Mouse (Mus musculus) heart, embryonic 14.5 days (tissue): ENCODE results near the gene Hmgcll1. TPM values are rescaled to one million over a fixed set of nuclear protein-coding genes. Genes with fewer than 3 reads are reported as not detected.

Experiments
- ATAC-seq: fragments of 200-750 bp; cut with Nextera tagmentation; 2 replicates; pipeline ENCODE4 v1.8.0; 2017; ENCODE audit warnings: low read depth, moderate TSS enrichment; ENCODE audit not compliant: insufficient number of reproducible peaks, insufficient read depth, low FRiP score
- H3K27ac ChIP-seq, 2 experiments: fragments of 200-500 bp in 1 of 2; fragments of 300-500 bp in 1 of 2; sonication (generic) in 1 of 2; replicated peaks in 1 of 2; 2 replicates each; pipeline ENCODE4 v1.5.1; 2012 to 2014; ENCODE audit warnings: low read depth in 2 of 2, low read length in 2 of 2, control low read depth in 1 of 2, mild to moderate bottlenecking in 1 of 2, mixed read lengths in 1 of 2; ENCODE audit not compliant: control insufficient read depth in 1 of 2, insufficient read depth in 1 of 2
- H3K27me3 ChIP-seq: fragments of 300-500 bp; sonication (generic); 2 replicates; pipeline ENCODE4 v1.6.1; 2014; ENCODE audit warnings: mild to moderate bottlenecking, low read length, control low read depth; ENCODE audit not compliant: control insufficient read depth, insufficient read depth
- H3K36me3 ChIP-seq: fragments of 300-500 bp; sonication (generic); 2 replicates; pipeline ENCODE4 v1.6.1; 2014; ENCODE audit warnings: mild to moderate bottlenecking, control low read depth, low read length, mixed read lengths; ENCODE audit not compliant: control insufficient read depth, insufficient read depth
- H3K4me1 ChIP-seq, 2 experiments: fragments of 200-500 bp in 1 of 2; fragments of 300-500 bp in 1 of 2; sonication (generic) in 1 of 2; 2 replicates each; pipeline ENCODE4 v1.6.1; 2012 to 2014; ENCODE audit warnings: low read length in 2 of 2, control low read depth in 1 of 2, mixed read lengths in 1 of 2; ENCODE audit not compliant: control insufficient read depth in 2 of 2, insufficient read depth in 2 of 2
- H3K4me2 ChIP-seq: fragments of 300-500 bp; sonication (generic); 2 replicates; pipeline ENCODE4 v1.6.1; 2014; ENCODE audit warnings: mild to moderate bottlenecking, low read length
- H3K4me3 ChIP-seq, 2 experiments: fragments of 200-500 bp in 1 of 2; fragments of 300-500 bp in 1 of 2; sonication (generic) in 1 of 2; 2 replicates each; pipeline ENCODE4 v1.5.1; 2012 to 2014; ENCODE audit warnings: low read length in 2 of 2, mild to moderate bottlenecking in 2 of 2, control low read depth in 1 of 2, low read depth in 1 of 2, moderate library complexity in 1 of 2; ENCODE audit not compliant: control insufficient read depth in 1 of 2, insufficient read depth in 1 of 2
- H3K9ac ChIP-seq: fragments of 300-500 bp; sonication (generic); 2 replicates; pipeline ENCODE4 v1.6.1; 2014; ENCODE audit warnings: mild to moderate bottlenecking, low read length
- H3K9me3 ChIP-seq: fragments of 300-500 bp; sonication (generic); 2 replicates; pipeline ENCODE4 v1.6.1; 2016; ENCODE audit warnings: low read length, control low read depth; ENCODE audit not compliant: control insufficient read depth
- polyA plus RNA-seq: library from polyadenylated mRNA; unstranded; fragments of >200 nt; fragmentation: Nextera tagmentation; extraction: Ambion mirVana; gene quantifications from 2 replicates; pipeline ENCODE4 v1.2.1, GENCODE M21; 2014

The Hmgcll1 gene
- polyA plus RNA-seq, 1 experiment from 2014 or later = 2.2 TPM

DNA sequence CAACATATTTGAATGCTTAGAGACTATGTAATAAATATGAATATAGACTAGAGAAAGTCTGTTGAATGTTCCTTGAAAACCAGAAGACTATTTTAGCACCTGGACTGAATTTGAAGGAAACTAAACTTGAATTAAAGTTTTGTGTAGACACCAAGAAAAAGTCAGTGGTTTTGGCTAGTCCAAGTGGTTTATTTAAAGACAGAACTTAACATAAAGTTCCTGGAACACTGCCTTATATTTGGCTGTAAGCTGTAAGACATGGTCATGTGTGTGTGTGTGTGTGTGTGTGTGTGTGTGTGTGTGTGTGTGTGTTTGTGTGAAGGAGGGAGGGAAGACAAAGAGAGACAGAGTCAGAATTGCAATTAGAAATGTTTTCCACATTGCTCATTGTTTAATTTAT lies 164.6 kb downstream of the Hmgcll1 start:
- no peak for ATAC-seq
- H3K9me3 ChIP-seq = no peaks in the 10 kb centered on the region
- H3K27ac ChIP-seq = no peak overlapping the region
- no peaks in the 10 kb centered on the region for H3K36me3 ChIP-seq
- no peaks in the 10 kb centered on the region for H3K4me1 ChIP-seq
- H3K9ac ChIP-seq = no peak overlapping the region
- no peaks in the 10 kb centered on the region for H3K27me3 ChIP-seq
- H3K4me3 ChIP-seq = no peak overlapping the region
- H3K4me2 ChIP-seq = no peak overlapping the region

Other genes with a start within 250 kb of the Hmgcll1 start
- gene Bmp5, start 239.5 kb upstream of the Hmgcll1 start, polyA plus RNA-seq = 8.0 and 8.4 TPM in 2 replicates
- gene Gfral, start 198.8 kb downstream of the Hmgcll1 start, polyA plus RNA-seq = not detected in 2 replicates